ENCODE assay signal across 12 mouse cellular contexts in the genomic region with DNA sequence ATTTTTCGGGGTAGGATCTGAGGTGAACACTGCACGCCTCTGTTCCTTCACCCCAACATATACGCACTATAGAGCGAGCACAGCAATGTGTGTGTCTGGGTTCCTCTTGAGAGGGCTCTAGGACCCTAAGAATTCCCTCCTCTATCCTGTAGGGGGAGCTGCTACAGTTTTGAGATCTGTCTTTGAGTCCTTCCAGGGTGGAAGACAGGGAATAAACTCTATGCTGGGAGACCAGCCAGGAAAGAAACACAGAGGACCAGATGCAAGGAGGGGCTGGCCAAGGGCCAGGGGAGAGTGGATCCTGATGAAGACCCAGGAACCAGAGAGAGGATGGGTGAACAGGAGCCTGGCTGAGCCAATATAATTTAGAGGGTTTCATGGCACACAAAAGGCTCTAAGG. TPM values are rescaled to one million over a fixed set of nuclear protein-coding genes. Genes with fewer than 3 reads are reported as not detected.
DNase-seq lines count a peak whose midpoint lies in the region; ATAC-seq and TF ChIP-seq lines count a peak whose summit lies in the region.
"Had no signal": no experiment of that assay in that cellular context is flagged by ENCODE, and none has a peak within 500 bp of the region (broad histone marks: within the 10 kb centered on the region; RNA-seq: fewer than 3 reads in every experiment).

No protein-coding gene starts in this region.

- TF ChIP-seq EP300 in heart, adult 2 months (IDR thresholded peaks at IDR 0.05; ENCODE audit: insufficient read depth, low read depth, low read length) = no peak

- no peaks in the 10 kb centered on the region for H3K4me1 ChIP-seq in heart, adult 2 months (ENCODE audit: control insufficient read depth, insufficient read depth, low read length)
- H3K4me1 ChIP-seq in midbrain, postnatal 0 days (ENCODE audit: insufficient read depth, low read length) = no peaks in the 10 kb centered on the region
- no peaks in the 10 kb centered on the region for H3K4me1 ChIP-seq in midbrain, embryonic 16.5 days (ENCODE audit: control insufficient read depth, insufficient read depth, low read length)
- peaks cover 19% of the 10 kb centered on the region for H3K4me1 ChIP-seq in intestine, embryonic 15.5 days (replicated peaks)
- peaks cover 9% of the 10 kb centered on the region; the same call in 1 of the 2 replicates for H3K4me1 ChIP-seq in stomach, embryonic 14.5 days (ENCODE audit: control insufficient read depth, insufficient read depth, low read length)
- H3K4me1 ChIP-seq in cerebellum, adult 2 months (ENCODE audit: control insufficient read depth, insufficient read depth, low read length) = no peaks in the 10 kb centered on the region

- H3K4me3 ChIP-seq in heart, adult 2 months = no peak overlapping the region
- H3K4me3 ChIP-seq in midbrain, postnatal 0 days (ENCODE audit: low read depth, low read length) = no peak overlapping the region
- no peak overlapping the region for H3K4me3 ChIP-seq in midbrain, embryonic 16.5 days (ENCODE audit: low read depth, low read length)
- no peak overlapping the region for H3K4me3 ChIP-seq in intestine, embryonic 15.5 days (replicated peaks)
- H3K4me3 ChIP-seq in stomach, embryonic 14.5 days (ENCODE audit: low read depth, low read length) = no peak overlapping the region
- H3K4me3 ChIP-seq in cerebellum, adult 2 months (replicated peaks; ENCODE audit: insufficient read depth, low read depth, low read length) = no peak overlapping the region

- 81% methylated on average over 4 of the region's 4 CpGs for WGBS in heart, adult 2 months
- 96% methylated on average over 4 of the region's 4 CpGs for WGBS in midbrain, postnatal 0 days
- WGBS in midbrain, embryonic 16.5 days = 89% methylated on average over 4 of the region's 4 CpGs
- WGBS in intestine, embryonic 15.5 days = 92% methylated on average over 4 of the region's 4 CpGs
- 90% methylated on average over 4 of the region's 4 CpGs for WGBS in stomach, embryonic 14.5 days
- 78% methylated on average over 4 of the region's 4 CpGs for WGBS in cerebellum, adult 2 months

- H3K9me3 ChIP-seq in midbrain, postnatal 0 days (ENCODE audit: low read length) = no peaks in the 10 kb centered on the region
- H3K9me3 ChIP-seq in midbrain, embryonic 16.5 days (replicated peaks; ENCODE audit: control insufficient read depth, low read length, poor library complexity, severe bottlenecking) = no peaks in the 10 kb centered on the region
- H3K9me3 ChIP-seq in intestine, embryonic 15.5 days = no peaks in the 10 kb centered on the region
- no peaks in the 10 kb centered on the region for H3K9me3 ChIP-seq in stomach, embryonic 14.5 days (ENCODE audit: control insufficient read depth, low read depth, low read length)

- DNase-seq in heart, adult 2 months = peak in 1 of 2 experiments; percentile 13
- DNase-seq in heart, adult 9 months (ENCODE audit: low spot score in 2 of 2) = no peak
- peak; percentile 60 for DNase-seq in midbrain, postnatal 0 days (ENCODE audit: low spot score)
- no peak for DNase-seq in cerebellum, adult 2 months
- no peak for DNase-seq in thymus, adult 18-20 months
- DNase-seq: cerebellum, adult 8-10 months; right cerebral cortex, postnatal 14 days had no signal

- intact Hi-C loops in heart, adult 2 months (cut with DNase I) = loop anchor here (5.0 kb wide), 1 partner anchor 131 kb away; no protein-coding TSS in a partner anchor

- TF ChIP-seq POLR2A in heart, adult 2 months (IDR thresholded peaks at IDR 0.05; ENCODE audit: insufficient read depth, low read depth, low read length) = no peak
- TF ChIP-seq POLR2A in cerebellum, adult 2 months (IDR thresholded peaks at IDR 0.05; ENCODE audit: borderline replicate concordance, insufficient read depth, low read length) = no peak

- no peaks in the 10 kb centered on the region for H3K36me3 ChIP-seq in heart, adult 2 months (ENCODE audit: control insufficient read depth, insufficient read depth, low read length)
- H3K36me3 ChIP-seq in midbrain, postnatal 0 days (ENCODE audit: insufficient read depth, low read length) = no peaks in the 10 kb centered on the region
- no peaks in the 10 kb centered on the region for H3K36me3 ChIP-seq in midbrain, embryonic 16.5 days (ENCODE audit: control insufficient read depth, insufficient read depth, low read length)
- no peaks in the 10 kb centered on the region for H3K36me3 ChIP-seq in intestine, embryonic 15.5 days
- no peaks in the 10 kb centered on the region for H3K36me3 ChIP-seq in stomach, embryonic 14.5 days (ENCODE audit: control insufficient read depth, insufficient read depth, low read length)

- no peak overlapping the region for H3K4me2 ChIP-seq in midbrain, postnatal 0 days (ENCODE audit: low read depth, low read length, poor library complexity, severe bottlenecking)
- H3K4me2 ChIP-seq in midbrain, embryonic 16.5 days (ENCODE audit: low read length) = no peak overlapping the region
- H3K4me2 ChIP-seq in intestine, embryonic 15.5 days (replicated peaks) = no peak overlapping the region
- H3K4me2 ChIP-seq in stomach, embryonic 14.5 days (replicated peaks; ENCODE audit: low read depth, low read length) = no peak overlapping the region

- no peak overlapping the region for H3K27ac ChIP-seq in heart, adult 2 months
- H3K27ac ChIP-seq in midbrain, postnatal 0 days (ENCODE audit: low read depth, low read length) = no peak overlapping the region
- no peak overlapping the region for H3K27ac ChIP-seq in midbrain, embryonic 16.5 days (ENCODE audit: low read length)
- H3K27ac ChIP-seq in intestine, embryonic 15.5 days = no peak overlapping the region
- no peak overlapping the region for H3K27ac ChIP-seq in stomach, embryonic 14.5 days (ENCODE audit: low read length)
- H3K27ac ChIP-seq in cerebellum, adult 2 months (ENCODE audit: insufficient read depth, low read length) = no peak overlapping the region

- ATAC-seq in midbrain, postnatal 0 days (ENCODE audit: low FRiP score) = no peak
- no peak for ATAC-seq in midbrain, embryonic 16.5 days
- peak; percentile 4; the same call in 1 of the 2 replicates for ATAC-seq in intestine, embryonic 15.5 days
- 0 out of 2 replicates have a peak, but pooled peaks have one; percentile 14 for ATAC-seq in stomach, embryonic 14.5 days (ENCODE audit: insufficient number of reproducible peaks, insufficient read depth, low FRiP score, low read depth)

- no peaks in the 10 kb centered on the region for H3K79me2 ChIP-seq in heart, adult 2 months (replicated peaks; ENCODE audit: control insufficient read depth, insufficient read depth, low read length)

- peak; percentile 61 for TF ChIP-seq CTCF in heart, adult 2 months (IDR thresholded peaks at IDR 0.05)
- peak; percentile 52 for TF ChIP-seq CTCF in midbrain, postnatal 0 days (IDR thresholded peaks at IDR 0.05)
- TF ChIP-seq CTCF in cerebellum, adult 2 months (IDR thresholded peaks at IDR 0.05; ENCODE audit: borderline replicate concordance, insufficient read depth, low read depth, low read length) = no peak

- no peaks in the 10 kb centered on the region for H3K27me3 ChIP-seq in heart, adult 2 months (ENCODE audit: control insufficient read depth, insufficient read depth, low read length)
- H3K27me3 ChIP-seq in midbrain, postnatal 0 days (ENCODE audit: insufficient read depth, low read length) = peaks cover under 1% of the 10 kb centered on the region; the same call in 1 of the 2 replicates
- peaks cover 2% of the 10 kb centered on the region; the same call in 1 of the 2 replicates for H3K27me3 ChIP-seq in midbrain, embryonic 16.5 days (ENCODE audit: control insufficient read depth, insufficient read depth, low read depth, low read length)
- H3K27me3 ChIP-seq in intestine, embryonic 15.5 days (replicated peaks) = no peaks in the 10 kb centered on the region
- no peaks in the 10 kb centered on the region for H3K27me3 ChIP-seq in stomach, embryonic 14.5 days (ENCODE audit: control insufficient read depth, insufficient read depth, low read length)
- H3K27me3 ChIP-seq in cerebellum, adult 2 months (ENCODE audit: control insufficient read depth, insufficient read depth, low read length) = no peaks in the 10 kb centered on the region

- no peak overlapping the region for H3K9ac ChIP-seq in heart, adult 2 months (ENCODE audit: low read depth, low read length)
- no peak overlapping the region for H3K9ac ChIP-seq in midbrain, postnatal 0 days (replicated peaks; ENCODE audit: low read length, poor library complexity, severe bottlenecking)
- no peak overlapping the region for H3K9ac ChIP-seq in midbrain, embryonic 16.5 days (ENCODE audit: low read depth, low read length)
- no peak overlapping the region for H3K9ac ChIP-seq in intestine, embryonic 15.5 days
- no peak overlapping the region for H3K9ac ChIP-seq in stomach, embryonic 14.5 days (replicated peaks; ENCODE audit: low read depth, low read length)

RNA-seq across cellular contexts. Expression of a gene that starts 40.5 kb away (rescaled TPM):
- not detected for total RNA-seq in heart, adult 2 months (2021)
- polyA plus RNA-seq in heart, adult 2 months (2012; rRNA removed) = not detected in 2 replicates
- not detected in 2 replicates for total RNA-seq in midbrain, postnatal 0 days (2014; rRNA removed)
- polyA plus RNA-seq in midbrain, postnatal 0 days (2015; fragmentation: Nextera tagmentation; extraction: Ambion mirVana) = not detected in 2 replicates
- not detected in 2 replicates for polyA plus RNA-seq in midbrain, embryonic 16.5 days (2015; fragmentation: Nextera tagmentation; extraction: Ambion mirVana)
- 0.06 and 0.09 TPM in 2 replicates for polyA plus RNA-seq in intestine, embryonic 15.5 days (2015; fragmentation: Nextera tagmentation; extraction: Ambion mirVana)
- polyA plus RNA-seq in stomach, embryonic 14.5 days (2014; fragmentation: Nextera tagmentation; extraction: Ambion mirVana) = not detected in 2 replicates
- polyA plus RNA-seq in cerebellum, adult 2 months (2012; rRNA removed) = 0.25 and 0.36 TPM in 2 replicates
- total RNA-seq: layer of hippocampus, postnatal 10 days; megakaryocyte-erythroid progenitor cell, adult 5-6 weeks had no signal

Comparison
In these comparisons a context has a peak if more than half of its experiments do, and no peak if none do; other contexts are left out.
1. ATAC-seq: peak in intestine, embryonic 15.5 days (single experiment) and stomach, embryonic 14.5 days (single experiment); none in midbrain, postnatal 0 days (single experiment) and midbrain, embryonic 16.5 days (single experiment).